Mouse (Mus musculus) T-cell, adult 66 days (primary cell): ENCODE results near the gene Gucy2e. TPM values are rescaled to one million over a fixed set of nuclear protein-coding genes. Genes with fewer than 3 reads are reported as not detected.

Experiments used
- total RNA-seq, 2 experiments: library from RNA; stranded (reverse); gene quantifications; 3 replicates in 1 of 2; 4 replicates in 1 of 2; pipeline ENCODE4 v1.2.4; 2023

The Gucy2e gene
- total RNA-seq: under 1 TPM; 0.06 to 0.12 TPM

DNA sequence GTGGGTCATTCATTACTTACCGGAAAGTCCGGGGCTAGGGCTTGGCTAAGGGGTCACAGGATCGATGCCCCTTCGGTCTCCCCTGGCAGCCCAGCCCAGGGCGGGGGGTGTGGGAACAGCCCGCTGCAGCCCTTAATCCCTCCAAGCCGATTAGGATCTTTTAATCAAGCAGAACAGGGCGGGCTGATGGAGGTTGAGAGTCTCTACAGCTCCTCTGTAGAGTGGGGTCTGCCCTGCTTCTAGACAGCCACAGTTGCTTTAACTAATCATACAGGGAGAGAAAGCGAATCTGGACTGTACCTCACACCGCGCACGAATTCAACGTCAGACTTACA, at the start of gene Gucy2e:
Gucy2e (minus strand) TSS at position 111 of the 335 bp plus-strand sequence.

GRCm38 (mm10) chr11:69197743-69198142, 39.1 kb downstream of the Gucy2e start, which contains the start of gene Alox8:
Gene Alox8, minus strand, starts transcription at chr11:69197843.

Other genes with a start within 250 kb of the Gucy2e start
- 10 to 100 TPM; 22.5 to 32.2 TPM for gene Pfas, start 228.6 kb downstream of the Gucy2e start, total RNA-seq
- gene Ctc1, start 221.1 kb downstream of the Gucy2e start, total RNA-seq: 10 to 100 TPM; 22.0 to 24.7 TPM
- 1 to 10 TPM; 1.8 to 6.1 TPM for gene Aurkb, start 191.4 kb downstream of the Gucy2e start, total RNA-seq
- 10 to 100 TPM in 1 of 2 experiments, 1 to 10 TPM in 1; 9.0 to 12.8 TPM for gene Borcs6, start 177.3 kb downstream of the Gucy2e start, total RNA-seq
- gene Tmem107, start 166.2 kb downstream of the Gucy2e start, total RNA-seq: 1 to 10 TPM in 1 of 2 experiments, under 1 TPM in 1; 0.82 to 2.4 TPM
- 100 to 1,000 TPM; 396 to 405 TPM for gene Vamp2, start 148.5 kb downstream of the Gucy2e start, total RNA-seq
- 100 to 1,000 TPM; 279 to 361 TPM for gene Per1, start 141.8 kb downstream of the Gucy2e start, total RNA-seq
- gene Hes7, start 116.6 kb downstream of the Gucy2e start, total RNA-seq: not detected
- gene 9130213A22Rik, start 114.4 kb downstream of the Gucy2e start, total RNA-seq: not detected
- gene Aloxe3, start 111.1 kb downstream of the Gucy2e start, total RNA-seq: under 1 TPM; 0.30 to 0.55 TPM
- gene Alox12b, start 80.0 kb downstream of the Gucy2e start, total RNA-seq: not detected
- 1 to 10 TPM; 1.2 to 1.6 TPM for gene Alox8, start 39.2 kb downstream of the Gucy2e start, total RNA-seq
- gene Cntrob, start 86.7 kb upstream of the Gucy2e start, total RNA-seq: 10 to 100 TPM; 13.4 to 18.0 TPM
- 10 to 100 TPM; 22.6 to 26.6 TPM for gene Trappc1, start 86.9 kb upstream of the Gucy2e start, total RNA-seq
- gene Kcnab3, start 89.2 kb upstream of the Gucy2e start, total RNA-seq: 1 to 10 TPM; 1.1 to 1.8 TPM
- 1 to 10 TPM; 1.5 to 2.4 TPM for gene Rnf227, start 103.4 kb upstream of the Gucy2e start, total RNA-seq
- 100 to 1,000 TPM; 777 to 802 TPM for gene Chd3, start 132.4 kb upstream of the Gucy2e start, total RNA-seq
- 10 to 100 TPM; 33.0 to 46.3 TPM for gene Naa38, start 158.5 kb upstream of the Gucy2e start, total RNA-seq
- gene Cyb5d1, start 158.6 kb upstream of the Gucy2e start, total RNA-seq: 10 to 100 TPM; 24.6 to 31.6 TPM
- gene Tmem88, start 161.2 kb upstream of the Gucy2e start, total RNA-seq: 1 to 10 TPM; 7.2 to 8.1 TPM
- 100 to 1,000 TPM; 135 to 162 TPM for gene Kdm6b, start 176.6 kb upstream of the Gucy2e start, total RNA-seq